Mouse (Mus musculus) naive thymus-derived CD4-positive, alpha-beta T cell, adult 2 months (primary cell): ENCODE measurements around the gene Fam234b.
A peak's percentile ranks its signal among the peaks of the same experiment; 100 is the strongest.

Experiments
- DNase-seq: peaks from one replicate; pipeline ENCODE4 v3.0.0-alpha.2; 2011; ENCODE audit warnings: low read depth

The Fam234b gene

GRCm38 (mm10) chr6:135182925-135183324 lies 14.9 kb upstream of the Fam234b start:
- DNase-seq, result no peak

GRCm38 (mm10) chr6:135183961-135184360 lies 13.8 kb upstream of the Fam234b start:
- no peak for DNase-seq

- DNase-seq, result no peak
Observed at GRCm38 (mm10) chr6:135187076-135187917, 10.5 kb upstream of the Fam234b start.

- DNase-seq, result no peak
Observed at GRCm38 (mm10) chr6:135188629-135189028, 9.1 kb upstream of the Fam234b start.

GRCm38 (mm10) chr6:135190122-135190521 lies 7.7 kb upstream of the Fam234b start:
- DNase-seq, result no peak

GRCm38 (mm10) chr6:135191906-135192305 lies 5.9 kb upstream of the Fam234b start:
- no peak for DNase-seq

GRCm38 (mm10) chr6:135192993-135193392 lies 4.8 kb upstream of the Fam234b start:
- DNase-seq, result no peak

GRCm38 (mm10) chr6:135193733-135194132 lies 4.0 kb upstream of the Fam234b start:
- DNase-seq, result no peak

- no peak for DNase-seq
Observed at GRCm38 (mm10) chr6:135194907-135195306, 2.9 kb upstream of the Fam234b start.

- DNase-seq, result no peak
Observed at GRCm38 (mm10) chr6:135196707-135197106, 1.1 kb upstream of the Fam234b start.

GRCm38 (mm10) chr6:135197446-135197845 lies 331 bp upstream of the Fam234b start:
- DNase-seq, result no peak

GRCm38 (mm10) chr6:135198726-135199125 lies 949 bp downstream of the Fam234b start:
- DNase-seq, result no peak

GRCm38 (mm10) chr6:135200122-135200957 lies 2.6 kb downstream of the Fam234b start:
- DNase-seq, result no peak

GRCm38 (mm10) chr6:135202668-135203067 lies 4.9 kb downstream of the Fam234b start:
- DNase-seq, result no peak

GRCm38 (mm10) chr6:135203737-135204136 lies 6.0 kb downstream of the Fam234b start:
- no peak for DNase-seq

GRCm38 (mm10) chr6:135204869-135205268 lies 7.1 kb downstream of the Fam234b start:
- DNase-seq, result no peak

- no peak for DNase-seq
Observed at GRCm38 (mm10) chr6:135205802-135206201, 8.0 kb downstream of the Fam234b start.

- DNase-seq, result no peak
Observed at GRCm38 (mm10) chr6:135206909-135207308, 9.1 kb downstream of the Fam234b start.

GRCm38 (mm10) chr6:135211169-135211568 lies 13.4 kb downstream of the Fam234b start:
- DNase-seq, result no peak

GRCm38 (mm10) chr6:135212666-135213065 lies 14.9 kb downstream of the Fam234b start:
- no peak for DNase-seq

- DNase-seq, result peak; percentile 63
Observed at GRCm38 (mm10) chr6:135218330-135218729, 20.6 kb downstream of the Fam234b start.

- no peak for DNase-seq
Observed at GRCm38 (mm10) chr6:135219916-135220315, 22.1 kb downstream of the Fam234b start.
